Mouse (Mus musculus) liver, embryonic 11.5 days (tissue): ENCODE data around the gene Gfod1. TPM values are rescaled to one million over a fixed set of nuclear protein-coding genes. Genes with fewer than 3 reads are reported as not detected.
A peak's percentile ranks its signal among the peaks of the same experiment; 100 is the strongest.

Source experiments
- ATAC-seq: fragments of 200-750 bp; cut with Nextera tagmentation; replicated peaks from 2 replicates; pipeline ENCODE4 v1.8.0; 2017; ENCODE audit warnings: moderate number of reproducible peaks, mild to moderate bottlenecking, moderate TSS enrichment, moderate library complexity; ENCODE audit not compliant: low FRiP score
- DNase-seq: peaks from one replicate; pipeline ENCODE4 v3.0.0-alpha.2; 2017; ENCODE audit warnings: low spot score
- H3K27ac ChIP-seq: fragments of 300-500 bp; sonication (generic); 2 replicates; pipeline ENCODE4 v1.5.1; 2014; ENCODE audit warnings: mild to moderate bottlenecking, low read depth, low read length, control low read depth
- H3K27me3 ChIP-seq: fragments of 300-500 bp; sonication (generic); replicated peaks from 2 replicates; pipeline ENCODE4 v1.6.1; 2014; ENCODE audit warnings: low read length, mixed read lengths; ENCODE audit not compliant: control insufficient read depth, insufficient read depth
- H3K36me3 ChIP-seq: fragments of 300-500 bp; sonication (generic); 2 replicates; pipeline ENCODE4 v1.6.1; 2014; ENCODE audit warnings: mild to moderate bottlenecking, low read length, moderate library complexity, mixed read lengths; ENCODE audit not compliant: control insufficient read depth, insufficient read depth
- H3K4me1 ChIP-seq: fragments of 300-500 bp; sonication (generic); replicated peaks from 2 replicates; pipeline ENCODE4 v1.6.1; 2014; ENCODE audit warnings: low read length, mixed read lengths; ENCODE audit not compliant: control insufficient read depth, insufficient read depth
- H3K4me2 ChIP-seq: fragments of 300-500 bp; sonication (generic); 2 replicates; pipeline ENCODE4 v1.6.1; 2014; ENCODE audit warnings: mild to moderate bottlenecking, control low read depth, moderate library complexity
- H3K4me3 ChIP-seq: fragments of 300-500 bp; sonication (generic); 2 replicates; pipeline ENCODE4 v1.5.1; 2014; ENCODE audit warnings: low read depth, low read length, control low read depth
- H3K9ac ChIP-seq: fragments of 300-500 bp; sonication (generic); 2 replicates; pipeline ENCODE4 v1.6.1; 2014; ENCODE audit warnings: low read depth, low read length, control low read depth
- H3K9me3 ChIP-seq: fragments of 300-500 bp; sonication (generic); 2 replicates; pipeline ENCODE4 v1.6.1; 2016; ENCODE audit warnings: low read length, inconsistent platforms, mixed read lengths; ENCODE audit not compliant: control insufficient read depth
- WGBS: fragments of 180-500 bp; shearing (Covaris S2); extraction: QIAGEN DNeasy Blood & Tissue Kit; methylation state at CpG from one replicate; pipeline ENCODE4 v1.1.7; 2014; 5-methylcytosine and 5-hydroxymethylcytosine counted together
- polyA plus RNA-seq: library from polyadenylated mRNA; unstranded; fragments of >200 nt; fragmentation: Nextera tagmentation; extraction: Ambion mirVana; gene quantifications from 2 replicates; pipeline ENCODE4 v1.2.1, GENCODE M21; 2014

Gfod1 gene
- polyA plus RNA-seq, 1 experiment from 2014 or later = 0.37 TPM

- Histone ChIP-seq H3K4me1 (peaks cover 37% of the 10 kb centered on the region), H3K4me3 (no peak overlapping the region), H3K27ac (no peak overlapping the region), H3K9ac (no peak overlapping the region), H3K36me3 (no peaks in the 10 kb centered on the region), H3K9me3 (no peaks in the 10 kb centered on the region), H3K27me3 (peaks cover 14% of the 10 kb centered on the region), H3K4me2 (no peak overlapping the region)
- WGBS = 10% methylated on average over 7 of the region's 7 CpGs
- DNase-seq = no peak
- ATAC-seq = no peak
These were observed 108.0 kb downstream of the Gfod1 start for GRCm38 (mm10) chr13:43196000-43196399.

GRCm38 (mm10) chr13:43193932-43194331, 110.0 kb downstream of the Gfod1 start:
- 83% methylated on average over 8 of the region's 8 CpGs for WGBS
- H3K9ac ChIP-seq = no peak overlapping the region
- no peak for DNase-seq
- no peak overlapping the region for H3K4me2 ChIP-seq
- no peak overlapping the region for H3K27ac ChIP-seq
- no peaks in the 10 kb centered on the region for H3K36me3 ChIP-seq
- no peak overlapping the region for H3K4me3 ChIP-seq
- H3K27me3 ChIP-seq = peaks cover 18% of the 10 kb centered on the region
- no peak for ATAC-seq
- no peaks in the 10 kb centered on the region for H3K9me3 ChIP-seq
- peaks cover 37% of the 10 kb centered on the region for H3K4me1 ChIP-seq

GRCm38 (mm10) chr13:43193266-43193665, 110.7 kb downstream of the Gfod1 start:
- Histone ChIP-seq H3K27ac (no peak overlapping the region), H3K27me3 (peaks cover 18% of the 10 kb centered on the region), H3K4me2 (peak overlapping the region; percentile 33), H3K9me3 (no peaks in the 10 kb centered on the region), H3K36me3 (no peaks in the 10 kb centered on the region), H3K9ac (no peak overlapping the region), H3K4me3 (no peak overlapping the region), H3K4me1 (peaks cover 37% of the 10 kb centered on the region)
- 4% methylated on average over 7 of the region's 7 CpGs for WGBS
- ATAC-seq (peak; percentile 80), DNase-seq (no peak)

GRCm38 (mm10) chr13:43191741-43192192, 112.2 kb downstream of the Gfod1 start:
- no peaks in the 10 kb centered on the region for H3K36me3 ChIP-seq
- peak; percentile 79 for ATAC-seq
- peaks cover 34% of the 10 kb centered on the region for H3K4me1 ChIP-seq
- H3K9ac ChIP-seq = no peak overlapping the region
- H3K4me2 ChIP-seq = peak overlapping the region; percentile 52
- no peak overlapping the region for H3K4me3 ChIP-seq
- H3K27ac ChIP-seq = no peak overlapping the region
- WGBS = 4% methylated on average over 14 of the region's 14 CpGs
- peak; percentile 66 for DNase-seq
- H3K27me3 ChIP-seq = peaks cover 18% of the 10 kb centered on the region
- H3K9me3 ChIP-seq = no peaks in the 10 kb centered on the region

- 27% methylated on average over 1 of the region's 2 CpGs for WGBS
- Histone ChIP-seq H3K9ac (no peak overlapping the region), H3K27ac (no peak overlapping the region), H3K36me3 (no peaks in the 10 kb centered on the region), H3K4me2 (peak overlapping the region; percentile 52), H3K4me3 (no peak overlapping the region), H3K9me3 (no peaks in the 10 kb centered on the region), H3K4me1 (peaks cover 34% of the 10 kb centered on the region), H3K27me3 (peaks cover 18% of the 10 kb centered on the region)
- ATAC-seq (no peak), DNase-seq (no peak)
These were observed 112.7 kb downstream of the Gfod1 start for GRCm38 (mm10) chr13:43191290-43191689.

GRCm38 (mm10) chr13:43187736-43188135, 116.2 kb downstream of the Gfod1 start:
- ATAC-seq (no peak), DNase-seq (no peak)
- no peak overlapping the region for H3K4me2 ChIP-seq
- no peaks in the 10 kb centered on the region for H3K9me3 ChIP-seq
- no peak overlapping the region for H3K9ac ChIP-seq
- peaks cover 10% of the 10 kb centered on the region for H3K27me3 ChIP-seq
- H3K4me3 ChIP-seq = no peak overlapping the region
- H3K4me1 ChIP-seq = peaks cover 16% of the 10 kb centered on the region
- H3K27ac ChIP-seq = no peak overlapping the region
- no peaks in the 10 kb centered on the region for H3K36me3 ChIP-seq
- WGBS = 91% methylated on average over 4 of the region's 4 CpGs

GRCm38 (mm10) chr13:43183248-43184055, 120.5 kb downstream of the Gfod1 start:
- DNase-seq = no peak
- Histone ChIP-seq H3K4me3 (peak overlapping the region; percentile 27; the same call in 1 of the 2 replicates), H3K4me2 (peak overlapping the region; percentile 59), H3K9ac (no peak overlapping the region), H3K36me3 (no peaks in the 10 kb centered on the region), H3K27me3 (peaks cover 3% of the 10 kb centered on the region; the same call in 1 of the 2 replicates), H3K27ac (no peak overlapping the region), H3K4me1 (peaks cover 6% of the 10 kb centered on the region), H3K9me3 (no peaks in the 10 kb centered on the region)
- ATAC-seq = no peak
- 64% methylated on average over 8 of the region's 8 CpGs for WGBS

GRCm38 (mm10) chr13:43182465-43183201, 121.3 kb downstream of the Gfod1 start:
- peaks cover 6% of the 10 kb centered on the region for H3K4me1 ChIP-seq
- H3K9me3 ChIP-seq = no peaks in the 10 kb centered on the region
- peak overlapping the region; percentile 27; the same call in 1 of the 2 replicates for H3K4me3 ChIP-seq
- no peak overlapping the region for H3K9ac ChIP-seq
- no peak overlapping the region for H3K27ac ChIP-seq
- peak overlapping the region; percentile 59 for H3K4me2 ChIP-seq
- H3K36me3 ChIP-seq = no peaks in the 10 kb centered on the region
- H3K27me3 ChIP-seq = peaks cover 3% of the 10 kb centered on the region; the same call in 1 of the 2 replicates
- DNase-seq (peak; percentile 73), ATAC-seq (no peak)
- 16% methylated on average over 14 of the region's 14 CpGs for WGBS
